Mouse (Mus musculus) liver, embryonic 15.5 days (tissue): Measurements from ENCODE around the gene Eps8l3. TPM values are rescaled to one million over a fixed set of nuclear protein-coding genes. Genes with fewer than 3 reads are reported as not detected.

Experiments
- polyA plus RNA-seq: library from polyadenylated mRNA; unstranded; fragments of >200 nt; fragmentation: Nextera tagmentation; extraction: Ambion mirVana; gene quantifications from 2 replicates; pipeline ENCODE4 v1.2.1, GENCODE M21; 2015

The Eps8l3 gene
- polyA plus RNA-seq, 1 experiment from 2014 or later: not detected

Other genes starting within 250 kb of the Eps8l3 start
- gene Gm10961, start 245.9 kb upstream of the Eps8l3 start, polyA plus RNA-seq: not detected in 2 replicates
- gene Strip1, start 245.5 kb upstream of the Eps8l3 start, polyA plus RNA-seq: 9.6 and 10.5 TPM in 2 replicates
- gene Ahcyl1, start 180.7 kb upstream of the Eps8l3 start, polyA plus RNA-seq: 26.4 and 26.9 TPM in 2 replicates
- gene Csf1, start 116.8 kb upstream of the Eps8l3 start, polyA plus RNA-seq: 6.3 and 6.7 TPM in 2 replicates
- 158 and 174 TPM in 2 replicates for gene Gstm5, start 18.6 kb downstream of the Eps8l3 start, polyA plus RNA-seq
- gene Gstm7, start 54.6 kb downstream of the Eps8l3 start, polyA plus RNA-seq: 28.8 and 38.6 TPM in 2 replicates
- 17.2 TPM in 2 replicates for gene Gstm6, start 66.5 kb downstream of the Eps8l3 start, polyA plus RNA-seq
- 14.9 and 15.4 TPM in 2 replicates for gene Gstm3, start 92.1 kb downstream of the Eps8l3 start, polyA plus RNA-seq
- 6.3 and 7.1 TPM in 2 replicates for gene Gstm2, start 109.2 kb downstream of the Eps8l3 start, polyA plus RNA-seq
- gene Gstm1, start 140.7 kb downstream of the Eps8l3 start, polyA plus RNA-seq: 415 and 453 TPM in 2 replicates
- gene Gstm4, start 167.7 kb downstream of the Eps8l3 start, polyA plus RNA-seq: 18.5 and 19.1 TPM in 2 replicates
- 63.7 and 76.6 TPM in 2 replicates for gene Ampd2, start 209.4 kb downstream of the Eps8l3 start, polyA plus RNA-seq
- 2.7 and 3.8 TPM in 2 replicates for gene Gnat2, start 215.6 kb downstream of the Eps8l3 start, polyA plus RNA-seq